Mouse (Mus musculus) adrenal gland, postnatal 4 days (tissue): ENCODE data around the gene Gm20388. TPM values are rescaled to one million over a fixed set of nuclear protein-coding genes. Genes with fewer than 3 reads are reported as not detected.

Experiments used
- DNase-seq, 2 experiments: peaks; one replicate each; pipeline ENCODE4 v3.0.0; 2021 to 2022; ENCODE audit warnings: low spot score in 2 of 2, mixed read lengths in 2 of 2
- total RNA-seq, 2 experiments: library from RNA; stranded (reverse); gene quantifications; 2 replicates each; pipeline ENCODE4 v1.2.3; 2021

The Gm20388 gene
- total RNA-seq, 2 experiments from 2014 or later = 8.8 TPM; not detected in 1

- DNase-seq = no peak
These were observed 641.0 kb downstream of the Gm20388 start for GRCm38 (mm10) chr8:120551677-120551980.

- no peak for DNase-seq
These were observed 641.9 kb downstream of the Gm20388 start for GRCm38 (mm10) chr8:120552509-120552908.

- no peak for DNase-seq
These were observed 642.9 kb downstream of the Gm20388 start for GRCm38 (mm10) chr8:120553441-120554123.

GRCm38 (mm10) chr8:120554466-120555039, 643.9 kb downstream of the Gm20388 start:
- no peak for DNase-seq

- DNase-seq = no peak
These were observed 645.7 kb downstream of the Gm20388 start for GRCm38 (mm10) chr8:120556198-120556892.

GRCm38 (mm10) chr8:120557170-120557965, 646.7 kb downstream of the Gm20388 start:
- no peak for DNase-seq

GRCm38 (mm10) chr8:120558162-120558561, 647.5 kb downstream of the Gm20388 start:
- no peak for DNase-seq

GRCm38 (mm10) chr8:120559654-120560053, 649.0 kb downstream of the Gm20388 start:
- no peak for DNase-seq

GRCm38 (mm10) chr8:120560535-120560934, 649.9 kb downstream of the Gm20388 start:
- no peak for DNase-seq

GRCm38 (mm10) chr8:120561539-120562435, 651.1 kb downstream of the Gm20388 start:
- no peak for DNase-seq

GRCm38 (mm10) chr8:120562680-120563347, 652.2 kb downstream of the Gm20388 start:
- DNase-seq = no peak

GRCm38 (mm10) chr8:120563348-120563724, 652.7 kb downstream of the Gm20388 start:
- DNase-seq = no peak

GRCm38 (mm10) chr8:120563851-120564837, 653.5 kb downstream of the Gm20388 start:
- DNase-seq = peak; percentile 49 to 72

GRCm38 (mm10) chr8:120565151-120565711, 654.6 kb downstream of the Gm20388 start:
- DNase-seq = no peak

- no peak for DNase-seq
These were observed 656.0 kb downstream of the Gm20388 start for GRCm38 (mm10) chr8:120566681-120567080.

- no peak for DNase-seq
These were observed 657.1 kb downstream of the Gm20388 start for GRCm38 (mm10) chr8:120567731-120568130.

GRCm38 (mm10) chr8:120568164-120568798, 657.6 kb downstream of the Gm20388 start:
- DNase-seq = no peak

GRCm38 (mm10) chr8:120569123-120569522, 658.5 kb downstream of the Gm20388 start:
- no peak for DNase-seq
